Mouse (Mus musculus): Measurements from ENCODE around the gene Dph5. TPM values are rescaled to one million over a fixed set of nuclear protein-coding genes. Genes with fewer than 3 reads are reported as not detected.

Dph5 gene
- 14.1 TPM for polyA plus RNA-seq (2012; fragmentation: generic; extraction: Trizol)
- long read RNA-seq, experiment 1, transcript Dph5-201 (8 exons, 1,576 nt), result major isoform, 14 of 22 reads
- long read RNA-seq, experiment 1, partial matches to known transcripts, result 3 of 22 reads
- long read RNA-seq, experiment 1, other reads (novel, unspliced or antisense), result 1 of 22 reads
- long read RNA-seq, experiment 2, transcript Dph5-201 (8 exons, 1,576 nt), result major isoform, 35 of 56 reads
- long read RNA-seq, experiment 2, transcript Dph5-202 (4 exons, 1,836 nt), result minor isoform, 7 of 56 reads
- long read RNA-seq, experiment 2, partial matches to known transcripts, result 7 of 56 reads
- long read RNA-seq, experiment 2, other reads (novel, unspliced or antisense), result 7 of 56 reads

DNA sequence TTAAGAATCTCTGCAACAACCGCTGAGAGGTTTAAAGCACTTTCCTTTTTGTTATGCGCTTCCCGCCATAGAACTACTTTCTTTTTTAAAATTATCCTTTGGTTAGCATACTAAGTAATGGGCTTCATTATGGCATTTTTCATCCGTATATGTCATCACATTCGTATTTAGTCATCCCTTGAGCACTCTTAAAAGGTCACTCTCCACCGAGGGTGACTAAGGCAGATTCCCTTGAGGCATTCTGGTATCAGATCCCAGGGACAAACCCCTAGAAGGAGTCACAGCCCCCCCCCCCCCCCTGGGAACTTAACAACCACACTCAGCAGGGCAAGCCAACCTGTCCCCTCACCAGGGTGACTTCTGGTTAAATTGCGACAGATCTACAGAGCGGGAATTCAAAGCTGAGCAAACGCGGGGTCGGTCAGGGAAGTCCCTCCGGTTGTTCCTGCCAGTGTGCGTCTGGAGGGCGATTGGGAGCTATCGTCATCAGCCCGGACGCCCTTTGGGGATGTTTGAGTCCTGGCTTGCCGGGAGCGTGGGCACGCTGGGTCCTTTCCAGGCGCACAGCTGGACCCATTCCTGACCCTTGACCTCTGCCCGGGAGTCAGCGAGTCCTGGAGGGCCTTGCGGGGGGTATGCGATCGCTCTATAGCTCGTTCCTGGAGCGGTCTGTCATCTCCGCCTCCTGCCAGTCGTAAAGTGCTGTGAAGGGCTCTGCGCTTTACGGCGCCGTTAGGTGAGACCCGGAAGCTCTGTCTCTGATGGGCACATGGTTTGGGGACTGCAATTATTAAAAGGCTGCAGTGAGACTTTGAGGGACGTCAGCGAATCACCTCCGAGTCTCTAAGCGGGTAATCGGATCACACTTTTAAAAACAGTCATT lies at the start of gene Dph5:
TSS of gene Dph5 (plus strand) at position 411 of the 883 bp plus-strand sequence.
- peak within 1 kb of the TSS; percentile 73 for H3ac ChIP-seq (ENCODE audit: control insufficient read depth, insufficient read length, low read depth)
- H3K79me2 ChIP-seq (ENCODE audit: control insufficient read depth, insufficient read depth), result peaks cover 38% of the 10 kb centered on the region
- H3K27me3 ChIP-seq (ENCODE audit: control insufficient read depth, insufficient read depth, insufficient read length), result no peaks in the 10 kb centered on the region
- peak within 1 kb of the TSS; percentile 68 for H3K4me3 ChIP-seq (ENCODE audit: insufficient read depth, poor library complexity, severe bottlenecking)
- peaks cover 21% of the 10 kb centered on the region for H3K79me3 ChIP-seq (ENCODE audit: low read depth)
- TF ChIP-seq FOSL1 (IDR thresholded peaks at IDR 0.05; ENCODE audit: insufficient read depth, low read length, poor library complexity, severe bottlenecking), result peak; percentile 17
- peak; percentile 39 for TF ChIP-seq USF1 (IDR thresholded peaks at IDR 0.05; ENCODE audit: low read depth)
- TF ChIP-seq MYOD1 (IDR thresholded peaks at IDR 0.05; ENCODE audit: control insufficient read depth, insufficient read length, low read depth), result peak; percentile 15
- TF ChIP-seq MAX (IDR thresholded peaks at IDR 0.05), result peak; percentile 98
- no peak for TF ChIP-seq CTCF (IDR thresholded peaks at IDR 0.05; ENCODE audit: control insufficient read depth, insufficient read depth, insufficient read length)
- TF ChIP-seq CEBPB (IDR thresholded peaks at IDR 0.05; ENCODE audit: low read depth), result peak; percentile 67
- no peak for TF ChIP-seq MYOG (IDR thresholded peaks at IDR 0.05; ENCODE audit: control insufficient read depth, extremely low read depth, insufficient read length)
- H3K36me3 ChIP-seq (ENCODE audit: control insufficient read depth, insufficient read depth), result peaks cover 20% of the 10 kb centered on the region

DNA sequence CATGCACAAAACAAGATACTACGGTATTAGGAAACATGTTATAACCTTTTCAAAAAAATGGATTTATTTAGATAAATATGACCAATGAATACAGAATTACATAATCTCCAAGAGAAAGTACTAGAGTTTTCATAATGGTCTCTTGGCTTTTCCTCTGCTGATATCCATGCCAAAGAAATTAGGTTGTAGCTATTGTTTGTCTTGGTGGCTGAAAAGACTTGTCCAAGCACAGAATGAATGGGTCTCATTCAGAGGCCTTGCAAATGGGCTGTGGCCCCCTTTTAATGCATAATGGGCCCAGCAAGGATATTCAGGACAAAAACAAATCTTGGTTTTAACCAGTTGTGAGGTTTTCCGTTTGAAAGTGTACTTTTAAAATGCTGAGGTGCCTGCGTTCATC lies 43.1 kb upstream of the Dph5 start:
- no peak for TF ChIP-seq USF1 (IDR thresholded peaks at IDR 0.05; ENCODE audit: low read depth)
- TF ChIP-seq FOSL1 (IDR thresholded peaks at IDR 0.05; ENCODE audit: insufficient read depth, low read length, poor library complexity, severe bottlenecking), result no peak
- no peak for TF ChIP-seq MYOG (IDR thresholded peaks at IDR 0.05; ENCODE audit: control insufficient read depth, extremely low read depth, insufficient read length)
- TF ChIP-seq CTCF (IDR thresholded peaks at IDR 0.05; ENCODE audit: control insufficient read depth, insufficient read depth, insufficient read length), result no peak
- no peak for TF ChIP-seq CEBPB (IDR thresholded peaks at IDR 0.05; ENCODE audit: low read depth)
- no peak for TF ChIP-seq MAX (IDR thresholded peaks at IDR 0.05)
- TF ChIP-seq MYOD1 (IDR thresholded peaks at IDR 0.05; ENCODE audit: control insufficient read depth, insufficient read length, low read depth), result no peak
- no peak overlapping the region for H3K4me3 ChIP-seq (ENCODE audit: insufficient read depth, poor library complexity, severe bottlenecking)

DNA sequence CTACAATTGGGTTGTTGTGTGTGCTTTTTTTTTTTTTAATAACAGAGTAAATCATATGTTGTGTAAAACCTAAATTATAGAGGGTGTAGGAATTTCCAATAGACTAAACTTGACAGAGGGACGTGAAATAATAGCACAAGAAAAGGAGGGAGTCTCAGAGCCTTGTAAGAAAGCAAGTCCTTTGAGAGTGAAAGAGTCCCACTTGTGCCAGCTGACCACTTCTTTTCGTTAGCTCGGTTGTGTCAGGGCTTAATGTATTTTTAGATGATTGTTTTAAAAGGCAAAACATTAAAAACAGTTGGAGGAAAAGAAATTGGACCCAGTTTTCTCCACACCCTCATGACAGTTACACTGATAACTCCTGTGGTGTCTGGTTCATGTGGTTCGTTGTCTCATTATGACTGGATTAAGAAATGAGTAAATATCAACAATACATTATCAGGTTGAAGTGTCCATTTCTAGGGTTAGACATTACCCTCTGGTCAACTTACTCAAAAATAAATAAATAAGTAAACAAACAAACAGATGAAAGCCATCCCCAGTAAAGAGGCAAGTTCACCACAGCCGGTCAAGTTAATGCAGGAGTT lies 42.5 kb upstream of the Dph5 start:
- no peak for TF ChIP-seq MYOD1 (IDR thresholded peaks at IDR 0.05; ENCODE audit: control insufficient read depth, insufficient read length, low read depth)
- TF ChIP-seq MYOG (IDR thresholded peaks at IDR 0.05; ENCODE audit: control insufficient read depth, extremely low read depth, insufficient read length), result no peak
- no peak for TF ChIP-seq FOSL1 (IDR thresholded peaks at IDR 0.05; ENCODE audit: insufficient read depth, low read length, poor library complexity, severe bottlenecking)
- no peak for TF ChIP-seq CEBPB (IDR thresholded peaks at IDR 0.05; ENCODE audit: low read depth)
- no peak for TF ChIP-seq CTCF (IDR thresholded peaks at IDR 0.05; ENCODE audit: control insufficient read depth, insufficient read depth, insufficient read length)
- TF ChIP-seq USF1 (IDR thresholded peaks at IDR 0.05; ENCODE audit: low read depth), result no peak
- TF ChIP-seq MAX (IDR thresholded peaks at IDR 0.05), result no peak
- H3K79me2 ChIP-seq (ENCODE audit: control insufficient read depth, insufficient read depth), result no peaks in the 10 kb centered on the region
- H3K4me3 ChIP-seq (ENCODE audit: insufficient read depth, poor library complexity, severe bottlenecking), result no peak overlapping the region
- no peak overlapping the region for H3ac ChIP-seq (ENCODE audit: control insufficient read depth, insufficient read length, low read depth)
- H3K27me3 ChIP-seq (ENCODE audit: control insufficient read depth, insufficient read depth, insufficient read length), result no peaks in the 10 kb centered on the region
- no peaks in the 10 kb centered on the region for H3K79me3 ChIP-seq (ENCODE audit: low read depth)
- no peaks in the 10 kb centered on the region for H3K36me3 ChIP-seq (ENCODE audit: control insufficient read depth, insufficient read depth)

More for the DNA sequence above, 43.1 kb upstream of the Dph5 start:
- Histone ChIP-seq H3ac (ENCODE audit: control insufficient read depth, insufficient read length, low read depth) (no peak overlapping the region), H3K79me3 (ENCODE audit: low read depth) (no peaks in the 10 kb centered on the region), H3K36me3 (ENCODE audit: control insufficient read depth, insufficient read depth) (no peaks in the 10 kb centered on the region), H3K27me3 (ENCODE audit: control insufficient read depth, insufficient read depth, insufficient read length) (no peaks in the 10 kb centered on the region), H3K79me2 (ENCODE audit: control insufficient read depth, insufficient read depth) (no peaks in the 10 kb centered on the region)

DNA sequence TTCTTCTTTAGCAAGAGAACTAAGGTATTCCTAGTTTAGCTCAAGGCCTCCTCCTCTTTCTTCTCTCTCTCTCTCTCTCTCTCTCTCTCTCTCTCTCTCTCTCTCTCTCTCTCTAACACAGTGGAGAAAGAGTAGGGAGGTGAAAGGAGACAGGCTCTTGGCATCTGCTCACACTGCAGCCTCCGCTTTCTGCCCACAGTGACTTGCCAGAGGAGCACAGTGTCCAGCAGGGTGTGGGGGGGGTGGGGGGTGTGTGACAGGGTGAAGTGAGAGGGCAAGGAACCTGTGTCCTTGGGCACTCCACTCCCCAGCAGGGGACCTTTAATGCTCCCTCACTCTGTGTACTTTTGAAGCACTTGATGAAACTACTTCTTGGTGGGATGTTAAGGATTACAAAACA lies 41.9 kb upstream of the Dph5 start:
- H3K36me3 ChIP-seq (ENCODE audit: control insufficient read depth, insufficient read depth), result no peaks in the 10 kb centered on the region
- H3K27me3 ChIP-seq (ENCODE audit: control insufficient read depth, insufficient read depth, insufficient read length), result no peaks in the 10 kb centered on the region
- TF ChIP-seq USF1 (IDR thresholded peaks at IDR 0.05; ENCODE audit: low read depth) (no peak), CEBPB (IDR thresholded peaks at IDR 0.05; ENCODE audit: low read depth) (no peak), MYOG (IDR thresholded peaks at IDR 0.05; ENCODE audit: control insufficient read depth, extremely low read depth, insufficient read length) (no peak), FOSL1 (IDR thresholded peaks at IDR 0.05; ENCODE audit: insufficient read depth, low read length, poor library complexity, severe bottlenecking) (no peak), MAX (IDR thresholded peaks at IDR 0.05) (no peak), MYOD1 (IDR thresholded peaks at IDR 0.05; ENCODE audit: control insufficient read depth, insufficient read length, low read depth) (no peak), CTCF (IDR thresholded peaks at IDR 0.05; ENCODE audit: control insufficient read depth, insufficient read depth, insufficient read length) (no peak)
- H3K79me2 ChIP-seq (ENCODE audit: control insufficient read depth, insufficient read depth), result no peaks in the 10 kb centered on the region
- H3ac ChIP-seq (ENCODE audit: control insufficient read depth, insufficient read length, low read depth), result no peak overlapping the region
- H3K79me3 ChIP-seq (ENCODE audit: low read depth), result no peaks in the 10 kb centered on the region
- no peak overlapping the region for H3K4me3 ChIP-seq (ENCODE audit: insufficient read depth, poor library complexity, severe bottlenecking)

DNA sequence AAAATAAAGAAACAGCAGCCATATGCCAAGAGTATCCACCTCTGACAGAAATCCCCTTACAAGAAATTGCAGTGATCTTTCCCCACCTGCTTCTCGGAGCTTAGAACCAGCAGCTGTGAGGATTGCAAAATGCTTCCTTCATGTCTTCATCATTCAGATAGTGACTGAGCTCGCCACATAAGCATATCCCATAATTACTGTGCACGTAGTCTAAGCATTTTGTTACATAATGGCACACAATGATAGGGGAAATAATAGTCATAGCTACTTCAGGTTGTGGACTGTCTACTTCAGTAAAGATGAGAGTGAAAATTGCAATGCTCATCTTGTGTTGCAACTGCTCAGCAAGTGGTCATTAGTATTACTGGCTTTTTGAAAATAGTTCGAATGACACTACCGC lies 41.5 kb upstream of the Dph5 start:
- no peaks in the 10 kb centered on the region for H3K79me2 ChIP-seq (ENCODE audit: control insufficient read depth, insufficient read depth)
- no peaks in the 10 kb centered on the region for H3K36me3 ChIP-seq (ENCODE audit: control insufficient read depth, insufficient read depth)
- H3K27me3 ChIP-seq (ENCODE audit: control insufficient read depth, insufficient read depth, insufficient read length), result no peaks in the 10 kb centered on the region
- no peak overlapping the region for H3ac ChIP-seq (ENCODE audit: control insufficient read depth, insufficient read length, low read depth)
- H3K4me3 ChIP-seq (ENCODE audit: insufficient read depth, poor library complexity, severe bottlenecking), result no peak overlapping the region
- H3K79me3 ChIP-seq (ENCODE audit: low read depth), result no peaks in the 10 kb centered on the region
- TF ChIP-seq MYOD1 (IDR thresholded peaks at IDR 0.05; ENCODE audit: control insufficient read depth, insufficient read length, low read depth) (no peak), MAX (IDR thresholded peaks at IDR 0.05) (no peak), MYOG (IDR thresholded peaks at IDR 0.05; ENCODE audit: control insufficient read depth, extremely low read depth, insufficient read length) (no peak), USF1 (IDR thresholded peaks at IDR 0.05; ENCODE audit: low read depth) (no peak), CTCF (IDR thresholded peaks at IDR 0.05; ENCODE audit: control insufficient read depth, insufficient read depth, insufficient read length) (no peak), FOSL1 (IDR thresholded peaks at IDR 0.05; ENCODE audit: insufficient read depth, low read length, poor library complexity, severe bottlenecking) (no peak), CEBPB (IDR thresholded peaks at IDR 0.05; ENCODE audit: low read depth) (no peak)

All from C2C12 (cell line).